Mouse (Mus musculus) testis, adult 2 months (tissue): Measurements from ENCODE around the gene Ets2.

ENCODE experiments used
- CTCF ChIP-seq: fragments of 200-500 bp; IDR thresholded peaks from 2 replicates; pipeline ENCODE4 v1.5.1; 2012; ENCODE audit warnings: low read depth, mild to moderate bottlenecking, inconsistent platforms, low read length, moderate library complexity; ENCODE audit not compliant: control insufficient read depth, insufficient read depth, insufficient replicate concordance
- POLR2A ChIP-seq: fragments of 200-500 bp; IDR thresholded peaks from 2 replicates; pipeline ENCODE4 v1.6.1; 2012; ENCODE audit warnings: low read depth, mild to moderate bottlenecking, inconsistent platforms, low read length, moderate library complexity; ENCODE audit not compliant: control insufficient read depth

GRCm38 (mm10) chr16:95728453-95729435 lies 26.9 kb downstream of the Ets2 start:
- TF ChIP-seq CTCF, result no peak
- no peak for TF ChIP-seq POLR2A
